Mouse (Mus musculus): ENCODE measurements at regions not wholly inside any gene's neighbourhood (a gene's known extent, or its start where the extent isn't known, plus 50 kb on each side); places are given as distances from the start of the nearest gene placed in this dataset.

DNA sequence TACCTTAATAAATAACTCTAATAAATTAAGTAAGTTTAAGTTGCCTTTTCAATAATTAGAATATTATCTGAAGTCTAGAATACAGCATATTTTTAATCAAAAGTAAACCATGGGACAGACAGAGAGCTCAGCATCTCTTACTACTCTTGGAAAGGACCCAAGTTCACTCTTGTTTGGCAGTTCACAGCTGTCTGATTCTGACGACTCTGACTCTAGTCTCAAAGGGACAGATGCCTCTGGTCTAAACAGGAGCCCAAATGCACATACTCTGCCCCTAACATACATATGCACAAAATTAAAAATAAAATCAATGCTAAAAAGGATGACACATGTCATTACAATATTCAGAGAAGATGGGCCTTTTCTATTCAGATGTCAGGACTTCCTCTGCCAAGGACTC, 369.2 kb upstream of the Sphkap start:
- TF ChIP-seq CTCF (IDR thresholded peaks at IDR 0.05; ENCODE audit: low read depth): no peak
- TF ChIP-seq EP300 (IDR thresholded peaks at IDR 0.05; ENCODE audit: low read depth): no peak

Data from liver, postnatal 0 days (tissue).